Mouse (Mus musculus): ENCODE results near the gene Zfp988.
A peak's percentile ranks its signal among the peaks of the same experiment; 100 is the strongest.
"Not testable (repeated sequence)": the region's sequence is repeated elsewhere in the genome, so short reads cannot be mapped to it uniquely, and the experiment has no call there.

Gene Zfp988

DNA sequence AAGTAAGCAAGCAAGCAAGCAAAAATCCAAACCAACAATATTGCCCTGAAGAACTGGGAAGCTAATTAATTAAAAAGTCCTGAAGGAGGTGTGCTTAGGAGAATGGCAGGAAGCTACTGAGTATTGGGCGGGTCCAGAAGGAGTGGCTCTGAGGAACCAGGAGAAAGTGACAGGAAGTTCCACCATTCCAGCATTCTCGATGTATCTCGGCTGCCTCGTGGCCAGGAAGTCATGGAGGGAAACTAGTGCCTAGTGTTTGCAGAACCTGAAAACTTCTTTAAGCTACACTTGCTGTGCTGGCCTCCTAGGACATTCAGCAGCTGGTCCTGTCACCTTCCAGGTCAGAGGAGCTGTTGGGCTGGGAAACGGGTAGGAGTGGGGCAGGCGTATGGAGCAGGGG lies at the start of gene Zfp988:
TSS of gene Zfp988 (plus strand) at position 239 of the 400 bp plus-strand sequence.
- peak; percentile 2 for DNase-seq (ENCODE audit: low spot score)

DNA sequence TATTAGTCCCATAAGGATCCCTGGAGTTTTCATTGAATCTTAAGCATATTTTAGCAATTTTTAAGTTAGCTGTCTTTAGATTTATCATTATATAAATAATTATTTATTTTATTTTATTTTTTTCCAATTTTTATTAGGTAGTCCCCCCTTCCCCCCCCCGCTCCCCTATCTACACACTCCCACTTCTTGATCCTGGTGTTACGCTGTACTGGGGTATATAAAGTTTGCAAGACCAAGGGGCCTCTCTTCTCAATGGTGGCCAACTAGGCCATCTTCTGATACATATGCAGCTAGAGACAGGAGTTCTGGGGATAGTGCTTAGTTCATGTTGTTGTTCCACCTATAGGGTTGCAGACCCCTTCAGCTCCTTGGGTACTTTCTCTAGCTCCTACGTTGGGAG lies 42.8 kb upstream of the Zfp988 start:
- not testable (repeated sequence) for DNase-seq (ENCODE audit: low spot score)

DNA sequence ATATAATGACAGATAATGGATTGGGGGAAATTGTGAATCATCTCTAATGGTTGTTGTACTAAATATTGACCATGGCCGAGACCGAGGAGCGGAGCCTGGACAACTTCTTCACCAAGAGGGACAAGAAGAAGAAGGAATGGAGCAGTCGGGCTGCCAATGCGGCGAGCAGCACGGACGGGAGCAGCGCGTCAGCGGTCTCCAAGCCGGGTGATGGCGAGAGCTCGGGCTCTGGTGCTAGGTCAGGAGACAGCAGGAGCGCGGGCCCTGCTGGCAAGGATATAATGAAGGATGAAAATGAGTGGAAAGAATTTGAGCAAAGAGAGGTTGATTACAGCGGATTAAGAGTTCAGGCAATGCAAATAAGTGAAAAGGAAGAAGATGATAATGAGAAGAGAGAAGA lies 38.2 kb upstream of the Zfp988 start:
- not testable (repeated sequence) for DNase-seq (ENCODE audit: low spot score)

DNA sequence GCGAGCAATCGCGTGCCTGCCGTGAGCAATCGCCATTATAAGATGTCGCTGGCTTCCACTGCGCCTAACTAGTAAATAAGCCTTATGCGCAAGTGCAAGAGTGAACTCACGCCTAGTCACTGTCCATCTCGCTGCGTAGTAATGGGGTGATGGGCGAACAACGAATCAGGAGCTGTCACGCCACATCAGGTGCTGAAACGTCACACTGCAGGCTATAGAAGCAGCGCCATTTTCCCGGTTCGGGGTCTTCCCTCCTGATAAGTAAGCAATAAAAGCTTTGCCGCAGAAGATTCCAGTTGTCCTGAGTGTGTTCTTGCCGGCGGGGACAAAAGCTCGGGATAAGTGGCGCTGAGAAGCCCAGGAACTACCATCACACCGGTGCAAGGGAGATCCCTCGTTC lies 36.7 kb upstream of the Zfp988 start:
- not testable (repeated sequence) for DNase-seq (ENCODE audit: low spot score)

DNA sequence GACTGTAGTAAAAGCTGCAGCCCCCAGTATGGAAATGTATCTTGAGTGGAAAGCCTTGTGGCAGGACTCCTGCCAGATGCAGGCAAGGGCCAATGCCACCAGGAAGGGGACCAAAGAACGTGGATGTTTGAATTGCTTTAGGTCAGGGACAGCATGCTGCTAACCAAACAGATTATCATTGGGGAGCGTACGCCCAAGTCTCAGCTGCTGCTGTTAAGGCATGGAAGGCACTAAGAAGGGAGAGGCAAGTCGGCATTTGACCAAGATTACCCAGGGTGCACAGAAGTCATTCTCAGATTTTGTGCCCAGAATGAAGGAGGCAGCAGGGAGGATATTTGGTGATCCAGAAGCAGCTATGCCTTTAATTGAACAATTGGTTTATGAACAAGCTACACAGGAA lies 35.4 kb upstream of the Zfp988 start:
- not testable (repeated sequence) for DNase-seq (ENCODE audit: low spot score)

DNA sequence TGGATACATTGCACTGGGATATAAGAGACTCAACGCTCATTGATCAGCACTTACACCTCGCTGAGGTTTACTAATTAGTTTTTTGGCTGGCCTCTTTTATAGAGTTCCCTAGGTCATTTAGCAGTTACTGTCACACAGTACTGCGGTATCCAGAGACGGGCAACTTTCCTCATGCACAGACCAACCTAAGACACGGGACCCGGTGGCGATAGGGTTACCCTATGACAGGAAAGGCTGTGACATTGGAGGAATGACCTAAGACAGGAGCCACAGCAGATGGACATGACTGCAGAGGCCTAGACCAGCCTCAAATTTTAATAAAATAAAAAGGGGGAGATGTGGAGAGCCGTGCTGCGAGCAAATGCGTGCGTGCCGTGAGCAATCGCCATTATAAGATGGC lies 33.9 kb upstream of the Zfp988 start:
- DNase-seq (ENCODE audit: low spot score), result not testable (repeated sequence)

DNA sequence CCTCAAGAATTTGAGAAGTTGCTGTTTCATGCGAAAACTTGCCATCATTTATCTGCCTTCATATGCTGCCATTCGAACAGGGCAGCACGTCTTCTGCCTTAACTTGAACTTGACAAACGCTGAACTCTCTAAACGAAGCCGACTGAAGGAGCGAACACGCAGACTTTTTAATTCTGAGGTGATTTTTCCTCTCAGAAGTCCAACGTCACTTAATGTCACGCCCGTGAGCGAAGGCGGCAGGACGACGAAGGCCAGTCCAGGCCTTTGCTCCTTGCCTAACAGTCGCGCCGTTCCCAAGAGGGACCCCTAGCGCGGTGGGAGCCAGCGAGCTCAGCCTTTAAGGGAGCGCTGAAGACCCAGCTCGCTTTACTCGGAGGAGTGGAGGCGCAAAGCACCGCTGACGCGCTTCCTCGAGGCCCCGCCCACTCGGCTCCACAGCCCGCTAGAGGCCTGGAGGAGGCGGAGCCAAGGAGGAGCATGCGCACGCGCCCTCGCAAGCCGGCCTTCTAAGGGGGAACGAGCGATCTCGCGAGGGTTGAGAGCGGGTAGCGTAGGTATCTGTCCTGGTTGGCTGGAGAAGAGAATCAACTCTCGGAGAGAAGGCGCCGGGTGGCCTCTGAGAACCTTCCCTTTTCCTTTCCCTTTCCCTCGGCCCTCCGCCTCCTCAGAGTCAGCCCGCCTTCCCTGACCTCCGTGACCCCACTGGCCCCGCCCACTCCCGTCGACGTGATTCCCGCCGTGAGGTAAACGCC lies 30.3 kb upstream of the Zfp988 start:
- peak; percentile 42 for DNase-seq (ENCODE audit: low spot score)

DNA sequence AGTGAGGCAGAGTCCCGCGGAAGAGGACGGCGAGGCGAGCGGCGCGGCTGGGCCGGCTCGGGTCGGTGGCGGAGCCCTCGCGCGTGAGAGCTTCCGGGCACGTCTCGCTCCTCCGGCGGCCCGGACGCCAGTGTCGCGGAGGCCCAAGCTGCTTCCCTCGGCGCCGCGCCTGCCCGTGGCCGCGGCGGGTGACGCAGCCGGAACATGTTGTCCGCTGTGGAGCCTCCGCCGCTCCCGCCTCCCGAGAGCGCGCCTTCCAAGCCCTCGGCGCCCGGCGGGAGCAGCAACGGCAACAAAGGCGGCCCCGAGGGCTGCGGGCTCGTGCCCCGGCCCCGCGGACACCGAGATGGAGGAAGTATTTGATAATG lies 29.7 kb upstream of the Zfp988 start:
- DNase-seq (ENCODE audit: low spot score), result not testable (repeated sequence)

DNA sequence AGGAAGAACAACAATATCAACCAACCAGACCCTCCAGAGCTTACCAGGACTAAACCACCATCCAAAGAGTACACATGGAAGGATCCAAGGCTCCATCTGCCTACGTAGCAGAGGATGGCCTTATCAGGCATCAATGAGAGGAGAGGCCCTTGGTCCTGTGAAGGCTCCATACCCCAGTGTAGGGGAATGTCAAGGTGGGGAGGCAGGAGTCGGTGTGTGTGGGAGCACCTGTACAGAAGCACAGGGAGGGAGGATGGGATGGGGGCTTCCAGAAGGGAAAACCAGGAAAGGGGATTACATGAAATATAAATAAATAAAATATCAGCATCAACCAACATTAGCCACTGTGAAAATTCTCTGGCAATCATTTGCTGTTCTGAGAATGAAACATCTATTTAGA lies 25.1 kb upstream of the Zfp988 start:
- DNase-seq (ENCODE audit: low spot score), result not testable (repeated sequence)

DNA sequence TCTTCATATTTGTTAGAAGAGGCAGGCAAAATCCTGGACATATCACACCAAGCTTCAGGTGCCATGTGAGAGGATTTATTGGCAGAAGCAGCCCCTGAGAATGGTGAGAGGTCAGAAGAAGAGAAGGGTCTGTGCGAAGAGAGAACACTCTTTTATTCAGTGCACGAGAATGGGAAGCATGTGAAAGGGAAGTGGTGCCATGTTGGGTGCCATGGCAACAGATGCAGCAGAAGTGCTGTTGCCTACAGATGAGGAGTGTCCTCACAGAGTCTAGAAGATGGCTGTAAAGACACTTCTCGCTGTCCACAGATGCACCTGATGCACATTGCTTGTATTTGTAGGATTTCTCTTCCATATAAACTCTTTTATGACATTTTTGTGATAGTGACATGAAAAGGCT lies 6.9 kb upstream of the Zfp988 start:
- DNase-seq (ENCODE audit: low spot score), result peak; percentile 3

DNA sequence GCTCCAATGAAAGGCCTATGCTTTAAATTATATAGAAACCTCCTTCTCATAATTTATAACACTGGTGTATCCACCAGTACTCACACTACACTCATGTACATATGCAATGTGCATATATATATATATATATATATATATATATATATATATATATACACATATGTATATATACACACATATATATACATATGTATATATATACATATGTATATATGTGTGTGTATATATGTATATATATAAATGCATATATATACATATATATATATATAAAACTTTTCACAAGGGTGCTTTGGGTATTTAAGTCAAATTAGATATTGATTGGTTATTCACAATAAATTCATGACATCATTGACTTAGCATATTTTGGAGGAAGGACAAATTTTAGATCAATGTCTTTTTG lies 3.1 kb upstream of the Zfp988 start:
- not testable (repeated sequence) for DNase-seq (ENCODE audit: low spot score)

DNA sequence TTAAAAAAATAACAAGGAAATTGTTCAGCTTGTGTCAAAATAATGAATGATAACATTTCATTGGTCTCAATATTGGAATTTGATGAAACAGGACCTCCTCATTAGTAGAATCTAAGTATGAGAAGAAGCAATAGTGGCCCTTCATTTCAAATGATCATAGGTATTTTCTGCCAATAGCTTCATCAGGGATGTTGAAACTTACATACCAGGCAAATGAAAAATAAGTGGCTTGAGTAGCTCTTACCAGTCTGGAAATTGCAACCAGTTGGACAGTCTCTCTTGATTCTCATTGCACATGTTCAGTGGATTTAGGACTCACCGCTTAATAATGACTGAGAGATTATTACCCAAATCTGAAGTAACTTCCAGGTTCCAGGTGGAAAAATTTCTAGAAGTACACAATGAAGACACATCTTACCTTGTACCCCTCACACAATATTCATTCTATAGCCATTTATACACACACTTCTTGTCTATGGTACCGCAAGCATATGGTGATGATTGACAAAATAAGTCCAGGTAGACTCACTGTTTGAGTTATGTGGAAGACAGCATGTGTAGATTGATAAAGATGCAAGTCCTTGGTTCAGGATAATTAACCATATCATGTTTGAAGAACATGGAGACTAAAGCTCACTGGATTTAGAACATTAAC lies 29.7 kb downstream of the Zfp988 start:
- peak; percentile 4 for DNase-seq (ENCODE audit: low spot score)

DNA sequence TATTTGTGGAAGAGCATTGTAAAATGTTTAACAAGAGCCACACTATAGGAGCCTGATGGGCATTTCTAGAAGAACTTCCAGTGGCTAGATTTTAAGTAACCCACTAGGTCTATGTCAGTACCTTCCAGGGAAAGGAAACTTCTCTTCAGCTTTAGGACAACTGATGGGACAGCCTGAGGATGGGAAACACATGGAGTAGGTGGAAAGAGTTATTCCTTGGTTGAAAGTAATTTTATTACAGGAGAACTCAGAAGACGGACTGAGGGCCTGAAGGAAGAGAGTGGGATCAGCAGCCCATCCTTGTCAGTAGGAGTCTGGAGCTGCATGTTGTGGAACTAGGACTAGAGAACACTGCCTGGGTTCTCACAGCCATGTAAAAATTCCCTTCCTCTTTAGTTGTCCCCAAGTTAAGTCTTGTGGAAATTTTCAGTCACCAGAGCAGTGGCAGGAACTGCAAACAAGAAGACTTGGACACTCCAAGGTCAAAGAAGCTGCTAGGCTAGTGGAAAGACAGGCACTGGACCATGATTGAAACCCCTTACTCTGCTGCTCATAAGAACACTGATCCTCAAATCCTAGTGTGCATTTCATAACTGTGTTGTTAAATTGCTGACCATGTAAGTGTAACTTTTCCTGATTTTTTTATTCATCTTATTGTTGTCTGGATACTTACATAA lies 30.4 kb downstream of the Zfp988 start:
- peak; percentile 3 for DNase-seq (ENCODE audit: low spot score)

DNA sequence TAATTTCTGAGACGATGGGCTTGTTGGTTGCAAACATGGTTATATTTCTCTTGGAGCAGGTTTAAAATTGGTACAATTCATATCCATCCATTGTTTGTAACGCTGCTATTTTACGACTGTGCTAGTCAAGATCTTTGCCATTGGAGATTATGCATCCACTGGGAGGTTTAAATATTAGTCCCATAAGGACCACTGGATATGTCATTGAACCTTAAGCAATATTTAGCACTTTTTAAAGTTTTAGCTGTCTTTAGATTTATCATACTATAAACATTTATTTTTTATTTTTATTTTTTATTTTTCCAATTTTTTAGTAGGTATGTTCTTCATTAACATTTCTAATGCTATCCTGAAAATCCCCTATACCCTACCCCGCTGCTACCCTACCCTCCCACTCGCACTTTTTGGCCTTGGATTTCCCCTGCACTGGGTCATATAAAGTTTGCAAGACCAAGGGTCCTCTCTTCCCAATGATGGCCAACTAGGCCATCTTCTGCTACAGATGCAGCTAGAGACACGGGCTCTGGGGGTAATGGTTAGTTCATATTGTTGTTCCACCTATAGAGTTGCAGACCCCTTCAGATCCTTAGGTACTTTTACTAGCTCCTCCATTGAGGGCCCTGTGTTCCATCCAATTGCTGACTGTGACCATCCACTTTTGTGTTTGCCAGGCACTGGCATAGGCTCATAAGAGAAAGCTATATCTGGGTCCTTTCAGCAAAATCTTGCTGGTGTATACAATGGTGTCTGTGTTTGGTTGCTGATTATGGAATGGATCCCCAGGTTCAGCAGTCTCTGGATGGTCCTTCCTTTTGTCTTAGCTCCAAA lies 31.1 kb downstream of the Zfp988 start:
- DNase-seq (ENCODE audit: low spot score), result peak; percentile 4

DNA sequence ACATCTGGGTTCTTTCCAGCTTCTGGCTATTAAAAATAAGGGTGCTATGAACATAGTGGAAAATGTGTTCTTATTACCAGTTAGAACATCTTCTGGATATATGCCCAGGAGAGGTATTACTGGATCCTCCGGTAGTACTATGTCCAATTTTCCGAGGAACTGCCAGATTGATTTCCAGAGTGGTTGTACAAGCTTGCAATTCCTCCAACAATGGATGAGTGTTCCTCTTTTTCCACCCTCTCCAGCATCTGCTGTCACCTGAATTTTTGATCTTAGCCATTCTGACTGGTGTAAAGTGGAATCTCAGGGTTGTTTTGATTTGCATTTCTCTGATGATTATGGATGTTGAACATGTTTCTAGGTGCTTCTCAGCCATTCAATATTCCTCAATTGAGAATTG lies 32.0 kb downstream of the Zfp988 start:
- DNase-seq (ENCODE audit: low spot score), result not testable (repeated sequence)

DNA sequence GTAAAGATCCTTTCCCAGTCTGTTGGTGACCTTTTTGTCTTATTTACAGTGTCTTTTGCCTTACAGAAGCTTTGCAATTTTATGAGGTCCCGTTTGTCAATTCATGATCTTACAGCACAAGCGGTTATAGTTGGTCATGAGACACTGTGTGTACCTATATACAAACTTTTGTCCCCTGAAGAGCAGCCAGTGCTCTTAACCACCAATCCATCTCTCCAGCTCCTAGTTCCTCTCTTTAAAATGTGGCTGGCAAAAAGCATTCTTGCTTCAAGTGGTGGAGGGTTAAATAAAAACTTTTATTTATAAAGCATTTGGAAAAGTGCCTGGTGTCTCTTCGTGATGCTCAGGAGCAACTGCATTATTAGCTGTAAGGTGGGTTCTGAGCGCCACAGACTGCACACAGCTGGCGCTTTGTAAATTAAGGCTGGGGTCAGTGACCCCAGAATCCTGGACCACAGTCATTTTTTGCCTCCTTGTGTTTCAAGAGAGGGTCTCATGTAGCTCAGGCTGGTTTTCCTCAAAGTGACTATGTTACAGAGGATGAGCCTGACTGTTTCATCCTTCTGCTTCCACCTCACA lies 32.6 kb downstream of the Zfp988 start:
- peak; percentile 3 for DNase-seq (ENCODE audit: low spot score)

DNA sequence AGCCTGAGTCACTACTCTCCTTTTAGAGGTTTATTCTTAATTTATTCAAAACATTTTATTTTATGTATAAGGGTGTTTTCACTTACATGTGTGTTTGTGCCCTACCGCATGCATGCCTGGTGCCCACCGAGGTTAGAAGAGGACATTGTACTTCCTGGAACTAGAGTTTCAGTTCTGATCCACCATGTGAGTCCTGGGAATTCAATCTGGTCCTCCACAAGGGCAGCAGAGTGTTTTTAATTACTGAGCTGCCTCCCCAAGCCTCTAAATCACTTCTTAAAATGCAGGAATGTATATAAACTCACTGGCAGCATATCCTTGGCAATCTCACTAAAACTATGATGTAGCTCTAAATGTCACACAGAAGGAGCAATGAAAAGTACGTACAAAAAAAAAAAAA lies 33.2 kb downstream of the Zfp988 start:
- DNase-seq (ENCODE audit: low spot score), result not testable (repeated sequence)

DNA sequence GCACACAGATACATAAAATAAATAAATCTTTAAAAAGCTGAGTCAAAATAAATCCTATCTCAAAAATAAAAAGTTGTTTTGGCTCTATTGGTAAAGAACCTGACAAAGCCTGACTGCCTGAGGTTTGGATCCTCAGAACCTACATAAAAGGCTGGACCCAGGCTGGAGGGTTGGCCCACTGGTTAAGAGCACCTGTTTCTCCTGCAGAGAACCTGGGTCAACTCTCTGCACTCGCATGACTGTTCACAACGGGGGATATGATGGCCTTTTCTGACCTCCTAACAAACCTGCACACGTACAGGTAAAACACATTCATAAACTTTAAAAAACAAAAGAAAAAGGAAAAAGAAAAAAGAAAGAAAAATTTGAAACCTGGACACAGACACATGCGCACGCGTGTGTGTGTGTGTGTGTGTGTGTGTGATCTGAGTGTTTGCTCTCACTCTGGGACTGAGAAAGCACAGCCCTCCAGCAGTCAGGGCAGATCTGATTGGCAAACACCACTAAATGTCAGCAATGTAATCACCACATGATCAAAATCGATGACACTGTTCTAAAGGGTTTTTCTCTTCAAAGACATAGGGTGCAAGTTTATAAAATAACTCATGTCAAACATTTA lies 34.2 kb downstream of the Zfp988 start:
- DNase-seq (ENCODE audit: low spot score), result not testable (repeated sequence)

DNA sequence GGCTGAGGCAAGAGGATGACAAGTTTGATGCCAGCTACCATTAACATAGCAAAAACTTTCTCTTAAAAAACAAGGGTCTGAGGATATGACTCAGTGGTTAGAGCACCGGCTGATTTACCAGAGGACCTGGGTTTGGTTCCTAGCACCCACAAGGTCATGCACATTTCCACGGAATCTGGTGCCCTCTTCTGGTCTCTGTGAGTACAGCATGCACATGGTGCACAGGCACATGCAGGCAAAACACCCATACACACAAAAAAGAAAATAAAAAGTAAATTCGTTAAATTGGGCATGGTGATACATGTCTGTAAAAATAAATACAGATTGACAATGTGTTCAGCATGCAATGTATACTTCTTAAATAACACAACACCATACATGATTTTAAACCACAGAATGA lies 34.8 kb downstream of the Zfp988 start:
- not testable (repeated sequence) for DNase-seq (ENCODE audit: low spot score)

DNA sequence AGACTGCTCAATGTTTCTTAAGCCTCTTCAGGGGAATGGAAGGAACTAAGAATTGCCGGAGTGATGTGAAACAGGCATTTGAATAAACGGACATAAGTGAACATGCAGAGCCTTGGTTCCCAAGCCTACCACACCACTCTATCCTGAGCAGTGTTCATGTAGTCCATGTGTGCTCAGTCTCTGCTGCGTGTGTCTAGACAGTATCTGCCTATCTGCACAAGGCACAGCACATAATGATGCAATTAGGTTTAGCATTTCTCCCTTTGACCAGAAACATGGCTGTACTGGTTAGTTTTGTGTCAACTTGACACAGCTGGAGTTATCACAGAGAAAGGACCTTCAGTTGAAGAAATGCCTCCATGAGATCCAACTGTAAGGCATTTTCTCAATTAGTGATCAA lies 35.4 kb downstream of the Zfp988 start:
- not testable (repeated sequence) for DNase-seq (ENCODE audit: low spot score)

Measured in embryo, embryonic 10 days (tissue).